Mouse (Mus musculus) liver, postnatal 0 days (tissue): ENCODE data around the gene Raver2. TPM values are rescaled to one million over a fixed set of nuclear protein-coding genes. Genes with fewer than 3 reads are reported as not detected.

Experiments
- ATAC-seq: fragments of 200-750 bp; cut with Nextera tagmentation; 2 replicates; pipeline ENCODE4 v1.8.0; 2017; ENCODE audit warnings: mild to moderate bottlenecking, moderate library complexity
- DNase-seq: peaks from one replicate; pipeline ENCODE4 v3.0.0-alpha.2; 2016
- H3K27ac ChIP-seq: fragments of 300-500 bp; sonication (generic); 2 replicates; pipeline ENCODE4 v1.5.1; 2014; ENCODE audit warnings: antibody characterized with exemption, moderate library complexity, mild to moderate bottlenecking, low read depth
- H3K27me3 ChIP-seq: fragments of 300-500 bp; sonication (generic); 2 replicates; pipeline ENCODE4 v1.6.1; 2014; ENCODE audit warnings: low read length, control low read depth, mixed read lengths; ENCODE audit not compliant: insufficient read depth
- H3K36me3 ChIP-seq: fragments of 300-500 bp; sonication (generic); replicated peaks from 2 replicates; pipeline ENCODE4 v1.6.1; 2014; ENCODE audit warnings: mild to moderate bottlenecking, control low read depth, low read length, moderate library complexity, mixed read lengths; ENCODE audit not compliant: insufficient read depth
- H3K4me1 ChIP-seq: fragments of 300-500 bp; sonication (generic); 2 replicates; pipeline ENCODE4 v1.6.1; 2014; ENCODE audit warnings: antibody characterized with exemption, mild to moderate bottlenecking, control low read depth; ENCODE audit not compliant: insufficient read depth
- H3K4me2 ChIP-seq: fragments of 300-500 bp; sonication (generic); 2 replicates; pipeline ENCODE4 v1.6.1; 2014; ENCODE audit warnings: low read depth, mild to moderate bottlenecking, low read length, moderate library complexity, mixed read lengths
- H3K4me3 ChIP-seq: fragments of 300-500 bp; sonication (generic); 2 replicates; pipeline ENCODE4 v1.5.1; 2014; ENCODE audit warnings: low read depth, low read length
- H3K9ac ChIP-seq: fragments of 300-500 bp; sonication (generic); replicated peaks from 2 replicates; pipeline ENCODE4 v1.6.1; 2014; ENCODE audit warnings: mild to moderate bottlenecking, moderate library complexity
- H3K9me3 ChIP-seq: fragments of 300-500 bp; sonication (generic); 2 replicates; pipeline ENCODE4 v1.6.1; 2016; ENCODE audit warnings: mild to moderate bottlenecking, control low read depth, low read length, mixed read lengths
- CTCF ChIP-seq: sonication (generic); IDR thresholded peaks from 2 replicates; pipeline ENCODE4 v1.5.1; 2016; ENCODE audit warnings: antibody characterized with exemption, low read depth
- EP300 ChIP-seq: IDR thresholded peaks from 2 replicates; pipeline ENCODE4 v1.6.1; 2016; ENCODE audit warnings: antibody characterized with exemption, low read depth, mild to moderate bottlenecking
- WGBS: fragments of 180-500 bp; shearing (Covaris S2); extraction: QIAGEN DNeasy Blood & Tissue Kit; methylation state at CpG from one replicate; pipeline ENCODE4 v1.1.7; 2014; ENCODE audit not compliant: insufficient replicate concordance; 5-methylcytosine and 5-hydroxymethylcytosine counted together
- polyA plus RNA-seq: library from polyadenylated mRNA; unstranded; fragments of >200 nt; fragmentation: Nextera tagmentation; extraction: Ambion mirVana; gene quantifications from 2 replicates; pipeline ENCODE4 v1.2.1, GENCODE M21; 2015

The Raver2 gene
- polyA plus RNA-seq, 1 experiment from 2014 or later = 0.20 TPM

DNA sequence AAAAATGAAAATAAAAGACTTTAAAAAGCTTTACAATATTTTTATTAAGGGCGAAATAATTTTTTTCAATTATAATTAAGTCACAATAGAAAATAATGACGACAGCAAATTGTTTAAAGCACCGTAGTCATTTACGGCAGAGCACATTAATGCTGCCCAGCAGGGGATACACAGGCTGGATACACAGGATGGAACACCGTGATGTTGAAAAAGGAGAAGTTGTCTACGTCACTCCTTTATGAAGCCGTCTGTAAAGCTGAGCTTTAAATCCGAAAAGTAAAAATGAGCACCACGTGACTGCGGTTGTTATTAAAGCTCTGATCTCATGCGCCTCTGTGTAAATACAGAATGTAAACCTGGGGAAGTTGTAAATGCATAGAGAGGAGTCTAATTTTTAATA lies 69.2 kb downstream of the Raver2 start:
- ATAC-seq = no peak
- WGBS = 67% methylated on average over 11 of the region's 11 CpGs

DNA sequence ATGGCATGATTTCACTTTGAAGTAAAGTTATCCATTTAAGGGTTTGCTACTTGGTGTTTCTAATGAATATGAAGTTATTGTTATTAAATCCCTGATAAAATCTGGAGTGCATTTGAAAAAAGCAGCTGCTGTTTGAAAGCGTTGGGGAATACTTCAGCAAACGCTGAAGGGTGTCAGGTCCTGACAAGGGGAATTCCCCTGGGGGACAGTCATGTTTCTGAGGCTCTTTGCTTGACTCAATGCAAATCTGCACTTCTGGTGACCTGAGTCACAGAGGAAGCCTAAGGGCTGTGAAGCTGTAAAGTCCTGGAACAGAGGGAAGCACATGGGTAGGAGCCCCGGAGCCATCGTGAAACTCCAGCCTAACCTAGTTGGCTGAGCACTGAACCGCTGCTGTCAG lies 73.0 kb downstream of the Raver2 start:
- Histone ChIP-seq H3K27ac (no peak overlapping the region), H3K9ac (no peak overlapping the region), H3K36me3 (no peaks in the 10 kb centered on the region), H3K4me3 (no peak overlapping the region), H3K4me2 (no peak overlapping the region), H3K27me3 (no peaks in the 10 kb centered on the region), H3K9me3 (no peaks in the 10 kb centered on the region), H3K4me1 (no peaks in the 10 kb centered on the region)
- DNase-seq (no peak), ATAC-seq (no peak)
- 59% methylated on average over 5 of the region's 5 CpGs for WGBS
- TF ChIP-seq CTCF = no peak
- TF ChIP-seq EP300 = no peak

More for the DNA sequence above, 69.2 kb downstream of the Raver2 start:
- TF ChIP-seq CTCF (no peak), EP300 (no peak)
- Histone ChIP-seq H3K36me3 (no peaks in the 10 kb centered on the region), H3K4me2 (no peak overlapping the region), H3K9me3 (no peaks in the 10 kb centered on the region), H3K4me3 (no peak overlapping the region), H3K27me3 (no peaks in the 10 kb centered on the region), H3K9ac (no peak overlapping the region), H3K4me1 (no peaks in the 10 kb centered on the region), H3K27ac (no peak overlapping the region)
- no peak for DNase-seq

DNA sequence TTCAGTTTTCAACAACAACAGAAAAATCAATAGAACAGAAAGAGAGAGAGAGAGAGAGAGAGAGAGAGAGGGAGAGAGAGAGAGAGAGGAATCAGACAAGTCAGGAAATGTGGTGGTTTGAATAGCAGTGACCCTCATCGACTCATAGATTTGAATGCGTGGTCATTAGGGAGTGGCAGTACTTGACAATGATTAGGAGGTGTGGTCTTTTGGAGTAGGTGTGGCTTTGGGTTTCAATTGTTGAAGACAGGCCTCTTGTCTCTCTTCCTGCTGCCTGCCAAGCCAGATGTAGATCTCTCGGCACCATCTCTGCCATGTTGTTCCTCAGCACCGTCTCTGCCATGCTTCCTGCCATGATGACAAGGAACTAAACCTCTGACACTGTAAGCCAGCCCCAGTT lies 75.1 kb downstream of the Raver2 start:
- no peaks in the 10 kb centered on the region for H3K4me1 ChIP-seq
- no peaks in the 10 kb centered on the region for H3K9me3 ChIP-seq
- DNase-seq = no peak
- WGBS = 70% methylated on average over 4 of the region's 4 CpGs
- H3K4me2 ChIP-seq = no peak overlapping the region
- no peaks in the 10 kb centered on the region for H3K27me3 ChIP-seq
- TF ChIP-seq CTCF (no peak), EP300 (no peak)
- no peak overlapping the region for H3K27ac ChIP-seq
- H3K36me3 ChIP-seq = no peaks in the 10 kb centered on the region
- ATAC-seq = no peak
- H3K9ac ChIP-seq = no peak overlapping the region
- no peak overlapping the region for H3K4me3 ChIP-seq

- no peaks in the 10 kb centered on the region for H3K36me3 ChIP-seq
- no peaks in the 10 kb centered on the region for H3K9me3 ChIP-seq
- WGBS = 72% methylated on average over 4 of the region's 4 CpGs
- H3K9ac ChIP-seq = no peak overlapping the region
- H3K4me3 ChIP-seq = no peak overlapping the region
- no peak for TF ChIP-seq EP300
- no peak for TF ChIP-seq CTCF
- H3K27me3 ChIP-seq = no peaks in the 10 kb centered on the region
- H3K4me2 ChIP-seq = no peak overlapping the region
- no peaks in the 10 kb centered on the region for H3K4me1 ChIP-seq
- DNase-seq (no peak), ATAC-seq (no peak)
- H3K27ac ChIP-seq = no peak overlapping the region
Observed at GRCm38 (mm10) chr4:101144361-101144760, 75.6 kb downstream of the Raver2 start.

DNA sequence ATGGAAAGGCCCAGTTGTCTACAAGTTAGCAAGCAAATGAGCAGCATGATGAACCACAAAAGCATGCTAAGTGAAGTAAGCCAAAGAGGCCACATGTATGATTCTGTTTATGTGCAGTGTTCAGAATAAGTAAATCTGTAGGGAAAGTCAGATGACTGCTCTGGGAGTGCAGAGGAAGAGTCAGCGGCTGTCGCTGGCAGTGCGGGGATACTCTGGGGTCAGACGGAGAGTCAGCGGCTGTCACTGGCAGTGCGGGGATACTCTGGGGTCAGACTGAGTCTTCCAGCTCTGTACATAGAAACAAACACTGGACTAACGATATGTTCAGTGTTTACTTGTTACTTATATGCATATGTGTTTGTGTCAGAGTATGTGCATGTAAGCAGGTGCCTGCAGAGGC lies 76.0 kb downstream of the Raver2 start:
- Histone ChIP-seq H3K4me2 (no peak overlapping the region), H3K27ac (no peak overlapping the region), H3K27me3 (no peaks in the 10 kb centered on the region), H3K36me3 (0 out of 2 replicates have a peak, but pooled peaks cover under 1% of the 10 kb centered on the region), H3K4me3 (no peak overlapping the region), H3K9ac (no peak overlapping the region), H3K9me3 (no peaks in the 10 kb centered on the region), H3K4me1 (no peaks in the 10 kb centered on the region)
- no peak for ATAC-seq
- no peak for DNase-seq
- WGBS = 83% methylated on average over 7 of the region's 7 CpGs
- TF ChIP-seq CTCF = no peak
- no peak for TF ChIP-seq EP300

DNA sequence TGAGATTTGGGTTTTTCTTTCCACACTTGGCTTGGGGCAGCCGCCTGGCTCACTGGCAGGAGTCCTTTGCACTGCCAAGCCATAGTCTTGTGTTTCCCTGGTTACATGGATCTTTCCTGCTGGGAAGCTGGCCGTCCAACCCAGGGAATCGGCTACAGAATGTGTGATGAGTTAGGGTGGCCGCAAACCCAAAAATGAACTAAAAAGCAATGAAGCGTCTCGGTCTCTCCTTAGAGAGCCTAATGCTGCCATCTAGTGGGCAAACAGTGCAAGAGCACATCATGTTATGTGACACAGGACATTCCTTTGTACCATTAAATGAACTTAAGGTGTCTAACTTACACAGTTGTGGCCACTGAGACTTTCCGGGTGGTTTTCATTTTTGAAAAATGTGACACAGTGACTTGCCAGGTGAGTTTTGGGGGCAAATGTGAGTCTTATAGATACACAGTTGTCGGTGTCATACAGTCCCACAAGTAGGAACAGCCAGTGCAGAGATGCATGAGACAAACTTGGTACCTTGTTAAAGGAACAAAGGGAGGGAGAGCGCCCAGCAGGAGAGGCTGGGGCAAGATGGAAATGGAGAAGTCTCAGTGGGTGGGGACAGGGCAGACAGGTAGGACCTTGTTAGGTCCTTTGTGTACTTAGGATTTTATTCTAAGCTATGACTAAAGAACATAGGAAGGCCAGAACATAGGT lies 77.4 kb downstream of the Raver2 start:
- ATAC-seq = peak; percentile 36; the same call in 1 of the 2 replicates
- Histone ChIP-seq H3K4me3 (no peak overlapping the region), H3K9me3 (no peaks in the 10 kb centered on the region), H3K9ac (no peak overlapping the region), H3K27me3 (no peaks in the 10 kb centered on the region), H3K27ac (no peak overlapping the region), H3K4me1 (no peaks in the 10 kb centered on the region), H3K36me3 (peaks cover 13% of the 10 kb centered on the region; the same call in 1 of the 2 replicates), H3K4me2 (no peak overlapping the region)
- no peak for TF ChIP-seq EP300
- TF ChIP-seq CTCF = peak; percentile 94
- 34% methylated on average over 9 of the region's 9 CpGs for WGBS
- peak; percentile 55 for DNase-seq
